Mouse (Mus musculus) liver, postnatal 0 days (tissue): Measurements from ENCODE around the gene Csad.
A peak's percentile ranks its signal among the peaks of the same experiment; 100 is the strongest.

Source experiments
- CTCF ChIP-seq: sonication (generic); IDR thresholded peaks from 2 replicates; pipeline ENCODE4 v1.5.1; 2016; ENCODE audit warnings: antibody characterized with exemption, low read depth
- EP300 ChIP-seq: IDR thresholded peaks from 2 replicates; pipeline ENCODE4 v1.6.1; 2016; ENCODE audit warnings: antibody characterized with exemption, low read depth, mild to moderate bottlenecking

DNA sequence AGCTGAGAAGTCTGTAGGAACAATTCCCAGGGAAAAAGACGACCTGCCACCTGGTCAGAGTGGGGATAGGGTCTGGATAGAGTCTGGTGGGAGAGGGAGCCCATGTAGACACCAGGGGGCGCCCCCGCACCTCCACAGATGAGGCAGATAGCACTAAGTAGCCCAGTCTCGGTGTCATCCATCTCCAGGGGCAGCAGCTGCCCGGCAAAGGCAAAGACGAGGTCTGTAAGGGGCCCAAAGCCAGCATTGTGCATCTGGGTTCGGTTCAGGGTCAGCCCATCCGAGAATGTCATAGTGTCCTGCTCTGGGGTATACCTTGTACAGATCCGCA lies 34.7 kb upstream of the Csad start:
- peak; percentile 92 for TF ChIP-seq CTCF
- no peak for TF ChIP-seq EP300
